Mouse (Mus musculus) thymus, adult 2 months (tissue): ENCODE measurements around the gene Syt16. TPM values are rescaled to one million over a fixed set of nuclear protein-coding genes. Genes with fewer than 3 reads are reported as not detected.

Experiments
- DNase-seq: peaks from one replicate; pipeline ENCODE4 v3.0.0; 2021
- H3K27ac ChIP-seq: fragments of 200-500 bp; 2 replicates; pipeline ENCODE4 v1.5.1; 2012; ENCODE audit warnings: low read length, control low read depth; ENCODE audit not compliant: control insufficient read depth, insufficient read depth
- H3K27me3 ChIP-seq: fragments of 200-500 bp; 2 replicates; pipeline ENCODE4 v1.6.1; 2012; ENCODE audit warnings: mild to moderate bottlenecking, low read length, moderate library complexity, mixed read lengths; ENCODE audit not compliant: control insufficient read depth, insufficient read depth
- H3K36me3 ChIP-seq: fragments of 200-500 bp; 2 replicates; pipeline ENCODE4 v1.6.1; 2012; ENCODE audit warnings: mild to moderate bottlenecking, low read length, moderate library complexity; ENCODE audit not compliant: control insufficient read depth, insufficient read depth
- H3K4me1 ChIP-seq: fragments of 200-500 bp; replicated peaks from 2 replicates; pipeline ENCODE4 v1.6.1; 2012; ENCODE audit warnings: low read length; ENCODE audit not compliant: control insufficient read depth, insufficient read depth
- H3K4me3 ChIP-seq: fragments of 200-500 bp; 2 replicates; pipeline ENCODE4 v1.5.1; 2012; ENCODE audit warnings: mild to moderate bottlenecking, low read length, control low read depth, moderate library complexity; ENCODE audit not compliant: control insufficient read depth, insufficient read depth
- CTCF ChIP-seq: fragments of 200-500 bp; IDR thresholded peaks from 2 replicates; pipeline ENCODE4 v1.5.1; 2012; ENCODE audit warnings: mild to moderate bottlenecking, control low read depth, low read length, moderate library complexity, borderline replicate concordance; ENCODE audit not compliant: control insufficient read depth, poor library complexity, insufficient read depth; ENCODE audit errors: extremely low read depth
- POLR2A ChIP-seq: fragments of 200-500 bp; IDR thresholded peaks from 2 replicates; pipeline ENCODE4 v1.6.1; 2012; ENCODE audit warnings: mild to moderate bottlenecking, low read length, control low read depth, moderate library complexity; ENCODE audit not compliant: control insufficient read depth, poor library complexity, insufficient read depth; ENCODE audit errors: extremely low read depth
- WGBS: fragments of 180-500 bp; shearing (Covaris S2); methylation state at CpG from one replicate; pipeline ENCODE4 v1.1.7; 2018; 5-methylcytosine and 5-hydroxymethylcytosine counted together
- polyA plus RNA-seq: library from polyadenylated mRNA; depleted of rRNA; stranded (reverse); fragments of >200 nt; gene quantifications from 2 replicates; pipeline ENCODE4 v1.2.3, GENCODE M21; 2012

Syt16 gene
- polyA plus RNA-seq, 1 experiment, result not detected

GRCm38 (mm10) chr12:74230808-74231207 lies 233.3 kb downstream of the Syt16 start:
- Histone ChIP-seq H3K4me3 (no peak overlapping the region), H3K4me1 (no peaks in the 10 kb centered on the region), H3K36me3 (no peaks in the 10 kb centered on the region), H3K27ac (no peak overlapping the region), H3K27me3 (no peaks in the 10 kb centered on the region)
- WGBS, result 90% methylated on average over 10 of the region's 10 CpGs
- DNase-seq, result no peak
- TF ChIP-seq CTCF, result no peak
- no peak for TF ChIP-seq POLR2A

- no peak for DNase-seq
- WGBS, result 98% methylated on average over 1 of the region's 1 CpGs
- Histone ChIP-seq H3K4me3 (no peak overlapping the region), H3K36me3 (no peaks in the 10 kb centered on the region), H3K27ac (no peak overlapping the region), H3K4me1 (no peaks in the 10 kb centered on the region), H3K27me3 (no peaks in the 10 kb centered on the region)
- TF ChIP-seq CTCF (no peak), POLR2A (no peak)
These were observed 235.4 kb downstream of the Syt16 start for GRCm38 (mm10) chr12:74232845-74233244.

GRCm38 (mm10) chr12:74236191-74236590 lies 238.7 kb downstream of the Syt16 start:
- Histone ChIP-seq H3K27me3 (no peaks in the 10 kb centered on the region), H3K27ac (no peak overlapping the region), H3K36me3 (no peaks in the 10 kb centered on the region), H3K4me3 (no peak overlapping the region), H3K4me1 (no peaks in the 10 kb centered on the region)
- WGBS, result 95% methylated on average over 8 of the region's 8 CpGs
- TF ChIP-seq POLR2A (no peak), CTCF (no peak)
- no peak for DNase-seq

DNA sequence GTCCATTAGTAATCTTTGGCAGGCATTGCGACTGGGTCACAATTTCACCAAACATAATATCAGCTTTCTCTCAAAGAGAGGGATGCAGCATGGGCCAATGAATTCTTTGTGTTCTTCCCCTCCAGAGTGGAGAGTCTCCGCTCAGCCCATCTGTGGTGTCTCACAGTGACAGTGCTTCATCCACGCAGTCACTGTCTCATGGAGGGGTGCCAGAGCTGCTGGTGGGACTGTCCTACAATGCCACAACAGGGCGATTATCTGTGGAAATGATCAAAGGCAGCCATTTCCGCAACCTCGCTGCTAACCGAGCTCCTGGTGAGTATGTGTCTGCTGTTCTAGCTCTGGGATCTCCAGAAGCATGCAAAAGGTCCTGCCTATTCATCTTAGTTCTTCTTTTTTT lies 240.6 kb downstream of the Syt16 start:
- Histone ChIP-seq H3K4me3 (no peak overlapping the region), H3K4me1 (no peaks in the 10 kb centered on the region), H3K27me3 (no peaks in the 10 kb centered on the region), H3K27ac (no peak overlapping the region), H3K36me3 (no peaks in the 10 kb centered on the region)
- no peak for DNase-seq
- WGBS, result 78% methylated on average over 7 of the region's 7 CpGs
- TF ChIP-seq POLR2A, result no peak
- no peak for TF ChIP-seq CTCF

- Histone ChIP-seq H3K27ac (no peak overlapping the region), H3K4me3 (no peak overlapping the region), H3K36me3 (no peaks in the 10 kb centered on the region), H3K27me3 (no peaks in the 10 kb centered on the region), H3K4me1 (no peaks in the 10 kb centered on the region)
- DNase-seq, result no peak
- TF ChIP-seq CTCF, result no peak
- TF ChIP-seq POLR2A, result no peak
- WGBS, result 79% methylated on average over 2 of the region's 2 CpGs
These were observed 241.3 kb downstream of the Syt16 start for GRCm38 (mm10) chr12:74238806-74239205.

DNA sequence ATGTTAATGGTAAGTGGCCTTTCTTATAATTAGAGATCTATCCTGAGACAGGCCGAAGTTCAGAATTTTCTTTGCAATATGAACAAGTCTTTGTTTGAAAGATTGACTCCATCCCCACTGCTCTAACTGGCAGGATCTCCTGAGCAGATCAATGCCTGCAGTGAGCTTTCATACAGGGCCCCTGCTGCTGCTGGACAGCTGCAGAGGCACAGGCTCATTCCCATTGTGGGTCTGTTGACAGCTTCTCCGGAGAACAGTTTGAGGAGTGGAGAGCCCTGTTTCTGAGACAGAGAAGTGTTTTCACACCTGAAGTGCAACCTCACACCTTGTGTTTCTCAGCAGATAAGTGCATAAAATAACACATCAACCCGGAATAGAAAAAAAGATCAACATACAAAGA lies 267.4 kb downstream of the Syt16 start:
- no peak overlapping the region for H3K27ac ChIP-seq
- no peaks in the 10 kb centered on the region for H3K4me1 ChIP-seq
- no peaks in the 10 kb centered on the region for H3K27me3 ChIP-seq
- WGBS, result 61% methylated on average over 3 of the region's 3 CpGs
- no peaks in the 10 kb centered on the region for H3K36me3 ChIP-seq
- TF ChIP-seq CTCF, result no peak
- TF ChIP-seq POLR2A, result no peak
- H3K4me3 ChIP-seq, result no peak overlapping the region
- DNase-seq, result no peak

DNA sequence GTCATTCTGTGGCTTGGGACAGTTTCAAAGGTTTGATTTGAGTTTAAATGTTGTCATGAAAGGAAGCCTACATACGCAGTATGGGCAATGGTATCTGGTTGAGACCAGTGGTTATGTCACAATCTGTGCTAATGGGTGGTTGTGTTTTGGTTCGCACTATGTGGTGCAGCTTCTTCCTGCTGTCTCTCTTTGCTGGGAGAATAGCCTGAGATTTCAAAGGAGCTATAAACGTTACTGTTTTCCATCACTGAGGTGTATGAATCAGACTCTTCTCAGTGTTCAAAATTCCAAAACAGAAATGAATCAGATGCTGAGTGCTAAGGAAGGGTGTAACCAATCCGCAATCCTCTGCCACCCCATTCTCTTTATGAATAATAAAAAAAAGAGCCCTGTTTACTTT lies 269.6 kb downstream of the Syt16 start:
- no peak for DNase-seq
- Histone ChIP-seq H3K27me3 (no peaks in the 10 kb centered on the region), H3K4me3 (no peak overlapping the region), H3K27ac (no peak overlapping the region), H3K4me1 (no peaks in the 10 kb centered on the region), H3K36me3 (no peaks in the 10 kb centered on the region)
- WGBS, result 92% methylated on average over 4 of the region's 4 CpGs
- TF ChIP-seq POLR2A (no peak), CTCF (no peak)
